Mouse (Mus musculus) kidney, adult 2 months (tissue): ENCODE measurements around the gene Mtap. TPM values are rescaled to one million over a fixed set of nuclear protein-coding genes. Genes with fewer than 3 reads are reported as not detected.
A peak's percentile ranks its signal among the peaks of the same experiment; 100 is the strongest.

ENCODE experiments used
- DNase-seq: peaks from one replicate; pipeline ENCODE4 v3.0.0; 2021
- H3K27ac ChIP-seq: fragments of 200-500 bp; 2 replicates; pipeline ENCODE4 v1.5.1; 2012; ENCODE audit warnings: low read depth, low read length, control low read depth, inconsistent platforms; ENCODE audit not compliant: insufficient read depth
- H3K27me3 ChIP-seq: fragments of 200-500 bp; replicated peaks from 2 replicates; pipeline ENCODE4 v1.6.1; 2012; ENCODE audit warnings: mild to moderate bottlenecking, moderate library complexity, low read length, inconsistent platforms; ENCODE audit not compliant: control insufficient read depth, insufficient read depth
- H3K36me3 ChIP-seq: fragments of 200-500 bp; 2 replicates; pipeline ENCODE4 v1.6.1; 2012; ENCODE audit warnings: mild to moderate bottlenecking, moderate library complexity, low read length, inconsistent platforms; ENCODE audit not compliant: control insufficient read depth, insufficient read depth
- H3K4me1 ChIP-seq: fragments of 200-500 bp; 2 replicates; pipeline ENCODE4 v1.6.1; 2011; ENCODE audit warnings: low read length; ENCODE audit not compliant: control insufficient read depth, insufficient read depth
- H3K4me3 ChIP-seq: fragments of 200-500 bp; 2 replicates; pipeline ENCODE4 v1.5.1; 2011; ENCODE audit warnings: mild to moderate bottlenecking, low read depth, low read length, control low read depth; ENCODE audit not compliant: insufficient read depth
- CTCF ChIP-seq: fragments of 200-500 bp; conservative IDR thresholded peaks from 2 replicates; pipeline ENCODE4 v1.5.1; 2011; ENCODE audit warnings: low read depth, mild to moderate bottlenecking, control low read depth, low read length, moderate library complexity, mixed read lengths; ENCODE audit not compliant: insufficient read depth, insufficient read length
- POLR2A ChIP-seq: fragments of 200-500 bp; IDR thresholded peaks from one replicate; pipeline ENCODE4 v1.6.1; 2011; ENCODE audit warnings: low read depth, low read length, control low read depth
- WGBS: fragments of 180-500 bp; shearing (Covaris S2); methylation state at CpG from one replicate; pipeline ENCODE4 v1.1.7; 2018; 5-methylcytosine and 5-hydroxymethylcytosine counted together
- polyA plus RNA-seq: library from polyadenylated mRNA; depleted of rRNA; stranded (reverse); fragments of >200 nt; gene quantifications from 2 replicates; pipeline ENCODE4 v1.2.3, GENCODE M21; 2012; rRNA removed

Gene Mtap
- 8.2 and 11.1 TPM in 2 replicates for polyA plus RNA-seq

DNA sequence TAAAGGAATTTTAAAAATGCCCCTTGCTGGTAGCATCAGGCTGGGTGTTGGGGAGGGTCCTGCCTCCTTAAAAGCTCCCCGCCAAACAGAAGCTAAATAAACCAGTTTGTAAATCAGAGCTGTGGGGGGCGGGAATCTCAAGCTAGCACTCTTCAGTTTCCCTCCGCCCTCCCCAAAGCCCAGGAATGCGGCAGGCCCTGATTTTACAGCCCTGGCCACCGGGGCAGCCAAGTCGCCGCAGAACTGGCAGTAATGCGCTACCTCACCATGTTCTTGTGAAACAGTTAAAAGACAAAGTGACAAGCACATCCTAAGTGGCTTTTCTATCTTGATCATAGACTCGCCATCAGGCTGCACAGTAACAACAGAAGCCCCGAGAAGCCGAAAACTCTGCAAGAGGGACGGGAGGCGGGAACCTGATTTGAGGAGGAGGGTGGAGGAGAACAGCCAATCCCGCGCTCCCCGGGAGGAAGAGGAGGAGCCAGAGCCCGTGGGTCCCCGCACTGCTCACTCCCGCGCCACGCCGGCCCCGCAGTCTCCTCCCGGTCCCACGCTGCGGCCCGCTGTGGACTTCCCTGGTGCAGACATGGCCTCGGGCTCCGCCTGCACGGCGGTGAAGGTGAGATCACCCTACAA is at the start of gene Mtap:
Gene Mtap, plus strand, starts transcription at position 217 of the 636 bp plus-strand sequence.
- WGBS = under 1% methylated on average over 31 of the region's 31 CpGs
- no peaks in the 10 kb centered on the region for H3K27me3 ChIP-seq
- H3K4me1 ChIP-seq = peaks cover 7% of the 10 kb centered on the region; the same call in 1 of the 2 replicates
- TF ChIP-seq CTCF = no peak
- TF ChIP-seq POLR2A = no peak
- H3K36me3 ChIP-seq = no peaks in the 10 kb centered on the region
- H3K27ac ChIP-seq = peak within 1 kb of the TSS; percentile 27
- peak within 1 kb of the TSS; percentile 84 for H3K4me3 ChIP-seq
- peak; percentile 87 for DNase-seq

DNA sequence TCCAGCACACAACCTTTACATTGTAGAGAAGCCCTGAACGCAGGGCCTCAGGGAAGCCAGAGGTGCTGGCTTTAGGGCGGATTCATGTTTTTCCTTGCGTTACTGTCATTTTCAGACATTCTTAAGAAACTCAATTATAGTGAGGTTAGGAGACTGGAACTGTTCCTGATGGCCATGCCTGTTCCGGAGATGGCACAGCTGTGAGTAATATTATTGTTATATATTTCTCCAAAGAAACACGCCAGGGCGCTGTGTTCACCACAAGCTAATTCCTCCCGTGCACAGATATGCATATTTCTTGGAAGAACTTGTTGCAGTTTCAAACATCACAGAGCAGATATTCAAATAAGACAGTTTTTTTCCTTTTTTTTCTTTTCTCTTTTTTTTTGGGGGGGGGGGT is 47.8 kb upstream of the Mtap start:
- TF ChIP-seq POLR2A = no peak
- no peak for TF ChIP-seq CTCF
- Histone ChIP-seq H3K27ac (no peak overlapping the region), H3K4me3 (no peak overlapping the region), H3K36me3 (no peaks in the 10 kb centered on the region), H3K4me1 (no peaks in the 10 kb centered on the region), H3K27me3 (no peaks in the 10 kb centered on the region; the same call in 1 of the 2 replicates)
- DNase-seq = no peak
- 92% methylated on average over 7 of the region's 7 CpGs for WGBS

DNA sequence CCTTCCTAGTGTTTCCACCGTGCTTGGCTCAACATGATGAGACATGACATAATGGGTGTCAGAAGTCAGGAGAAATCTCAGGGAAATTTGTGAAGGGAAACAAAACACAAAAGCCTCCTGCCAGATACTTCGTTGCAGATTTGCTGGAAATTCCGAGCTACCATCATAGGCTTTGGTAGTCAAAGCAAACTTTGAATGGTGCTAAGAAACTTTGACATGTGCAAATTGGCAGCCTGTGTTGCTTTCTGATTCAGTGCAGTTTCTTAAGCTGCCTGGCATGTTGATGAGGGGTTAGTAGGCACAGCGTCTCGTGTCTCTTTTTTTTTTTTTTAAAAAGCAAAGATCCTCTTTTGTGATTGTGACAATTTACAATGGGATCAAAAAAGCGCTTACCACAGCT is 46.7 kb upstream of the Mtap start:
- Histone ChIP-seq H3K36me3 (no peaks in the 10 kb centered on the region), H3K4me1 (no peaks in the 10 kb centered on the region), H3K27ac (no peak overlapping the region), H3K27me3 (no peaks in the 10 kb centered on the region; the same call in 1 of the 2 replicates), H3K4me3 (no peak overlapping the region)
- no peak for DNase-seq
- 80% methylated on average over 6 of the region's 6 CpGs for WGBS
- TF ChIP-seq POLR2A = no peak

DNA sequence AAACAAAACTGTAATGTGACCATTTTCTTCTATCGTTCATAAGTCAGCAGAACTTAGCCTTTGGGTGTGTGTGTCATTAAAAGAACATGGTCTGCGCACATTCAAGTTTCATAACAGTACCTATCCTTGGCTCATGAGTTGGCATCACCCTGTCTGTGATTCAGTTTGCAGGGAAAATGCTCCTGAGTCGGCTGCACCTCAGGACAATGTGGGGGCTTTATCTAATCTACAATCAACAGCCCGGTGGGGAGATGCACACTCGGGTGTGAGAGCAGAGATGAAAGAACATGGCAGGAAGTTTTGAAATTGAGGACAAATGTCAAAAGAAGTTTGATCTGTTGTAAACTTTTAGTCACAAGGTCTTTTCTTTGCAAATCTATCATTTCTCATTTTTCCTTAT is 44.8 kb upstream of the Mtap start:
- Histone ChIP-seq H3K4me3 (no peak overlapping the region), H3K27me3 (no peaks in the 10 kb centered on the region; the same call in 1 of the 2 replicates), H3K36me3 (no peaks in the 10 kb centered on the region), H3K27ac (no peak overlapping the region), H3K4me1 (no peaks in the 10 kb centered on the region)
- no peak for DNase-seq
- TF ChIP-seq CTCF (no peak), POLR2A (no peak)
- 76% methylated on average over 5 of the region's 5 CpGs for WGBS

DNA sequence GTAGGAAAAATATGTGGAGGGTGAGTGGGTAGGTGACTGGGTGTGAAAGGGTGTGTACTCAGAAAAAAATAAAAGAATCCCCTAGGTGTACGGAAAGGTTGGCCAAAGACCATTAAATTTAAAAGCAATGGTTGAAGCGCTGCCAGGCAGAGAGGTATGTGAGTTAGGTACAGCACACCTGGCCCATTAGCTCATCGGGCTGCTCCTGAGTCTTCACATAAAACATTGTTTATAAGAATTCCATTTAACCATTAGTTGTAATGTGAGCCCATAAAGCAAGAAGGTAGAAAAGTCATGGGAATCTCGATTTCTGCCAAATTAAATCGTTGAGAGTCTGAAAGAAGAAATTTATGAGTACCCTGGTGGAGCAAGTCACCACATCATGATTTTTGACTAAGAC is 42.1 kb upstream of the Mtap start:
- no peaks in the 10 kb centered on the region for H3K4me1 ChIP-seq
- TF ChIP-seq CTCF = no peak
- no peak for TF ChIP-seq POLR2A
- WGBS = 66% methylated on average over 5 of the region's 5 CpGs
- H3K36me3 ChIP-seq = no peaks in the 10 kb centered on the region
- DNase-seq = no peak
- no peak overlapping the region for H3K4me3 ChIP-seq
- no peak overlapping the region for H3K27ac ChIP-seq
- H3K27me3 ChIP-seq = no peaks in the 10 kb centered on the region

DNA sequence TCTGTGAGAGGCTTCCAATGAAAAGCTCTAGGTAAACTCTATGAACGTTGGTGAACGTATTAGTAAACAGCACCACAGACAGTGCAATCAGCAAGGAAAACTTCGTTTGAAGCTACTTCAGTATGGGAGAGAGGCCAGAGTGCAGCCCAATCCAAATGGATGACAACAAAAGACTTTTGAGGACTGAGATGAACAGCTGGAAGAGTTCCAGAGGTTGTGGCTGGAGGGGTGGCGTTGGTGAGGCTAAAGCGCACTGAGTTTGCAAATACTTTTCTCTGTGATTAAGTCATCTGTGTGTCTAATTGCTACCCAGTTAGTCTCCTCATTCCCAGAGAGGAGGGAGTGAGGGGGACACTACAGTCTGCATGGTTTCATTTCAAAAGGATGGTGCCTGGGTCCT is 38.7 kb upstream of the Mtap start:
- Histone ChIP-seq H3K4me1 (no peaks in the 10 kb centered on the region), H3K36me3 (no peaks in the 10 kb centered on the region), H3K27ac (no peak overlapping the region), H3K27me3 (no peaks in the 10 kb centered on the region), H3K4me3 (no peak overlapping the region)
- DNase-seq = no peak
- WGBS = 63% methylated on average over 5 of the region's 5 CpGs
- no peak for TF ChIP-seq POLR2A
- no peak for TF ChIP-seq CTCF

DNA sequence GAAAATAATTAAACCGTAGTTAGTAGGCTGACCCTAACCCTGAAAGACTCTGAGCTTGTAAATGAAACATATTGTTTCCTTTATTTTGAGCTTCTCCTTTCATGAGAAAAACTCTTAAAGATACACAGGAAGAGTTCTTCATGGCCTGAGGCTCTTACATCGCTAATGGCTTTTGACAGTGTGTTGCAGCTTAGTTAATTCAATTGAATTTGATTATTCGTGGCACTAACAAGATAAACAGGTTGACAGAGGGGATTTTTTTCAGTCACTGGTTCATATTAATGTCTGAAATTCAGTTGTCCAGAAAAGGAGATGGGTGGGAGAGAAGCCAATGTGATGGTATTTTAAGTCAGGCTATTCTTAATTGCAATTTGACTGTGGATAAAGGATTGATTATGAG is 35.6 kb upstream of the Mtap start:
- H3K27me3 ChIP-seq = no peaks in the 10 kb centered on the region
- H3K36me3 ChIP-seq = no peaks in the 10 kb centered on the region
- 78% methylated on average over 3 of the region's 3 CpGs for WGBS
- TF ChIP-seq CTCF = no peak
- no peak for TF ChIP-seq POLR2A
- H3K4me3 ChIP-seq = no peak overlapping the region
- DNase-seq = no peak
- no peak overlapping the region for H3K27ac ChIP-seq
- H3K4me1 ChIP-seq = no peaks in the 10 kb centered on the region

DNA sequence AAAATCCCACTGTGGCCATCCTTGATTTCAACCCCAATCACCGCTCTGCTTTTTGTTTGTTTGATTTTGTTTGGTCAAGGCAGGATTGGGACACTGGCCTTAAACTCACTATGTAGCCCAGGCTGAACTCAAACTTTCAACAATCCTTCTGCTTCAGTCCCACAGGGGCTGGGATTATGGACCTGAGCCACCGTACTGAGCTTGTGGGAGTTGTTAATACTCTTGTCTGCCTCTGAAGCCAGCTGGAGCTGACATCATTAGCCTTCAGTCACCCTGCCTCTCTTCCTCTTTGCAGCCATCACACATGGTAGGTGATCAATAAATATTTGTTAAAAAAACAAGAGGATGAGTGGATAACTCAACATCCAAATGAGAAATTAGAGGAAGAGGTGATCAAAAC is 34.6 kb upstream of the Mtap start:
- Histone ChIP-seq H3K36me3 (no peaks in the 10 kb centered on the region), H3K4me1 (no peaks in the 10 kb centered on the region), H3K4me3 (no peak overlapping the region), H3K27ac (no peak overlapping the region), H3K27me3 (no peaks in the 10 kb centered on the region)
- TF ChIP-seq CTCF = no peak
- no peak for TF ChIP-seq POLR2A
- WGBS = 74% methylated on average over 2 of the region's 2 CpGs
- no peak for DNase-seq
